Mouse (Mus musculus): Measurements from ENCODE around the gene Sorcs1.

DNA sequence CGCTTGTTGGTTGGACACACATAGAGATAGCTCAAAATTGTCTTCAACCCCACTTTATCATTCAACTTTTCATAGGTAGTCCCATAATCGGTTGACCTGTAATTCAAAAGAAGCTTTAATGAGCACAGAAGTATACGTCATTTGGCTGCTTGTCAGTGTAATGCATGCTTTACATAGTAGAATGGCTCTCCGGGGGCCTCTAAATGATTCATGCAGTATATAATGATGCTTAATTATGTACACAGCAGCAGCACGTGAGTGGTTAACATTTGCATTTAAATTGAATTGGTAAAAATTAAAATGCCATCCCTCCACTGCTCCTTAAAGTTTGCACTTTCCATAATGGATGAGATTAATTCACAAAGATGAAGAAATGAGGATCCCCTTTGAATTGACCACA lies 299.5 kb downstream of the Sorcs1 start:
- TF ChIP-seq CTCF (IDR thresholded peaks at IDR 0.05; ENCODE audit: low read depth), result no peak
- no peak for TF ChIP-seq EP300 (IDR thresholded peaks at IDR 0.05; ENCODE audit: low read depth)
